Mouse (Mus musculus) effector memory CD4-positive, alpha-beta T cell, adult 5 months (primary cell): ENCODE measurements around the gene Rras2. TPM values are rescaled to one million over a fixed set of nuclear protein-coding genes. Genes with fewer than 3 reads are reported as not detected.

ENCODE experiments used
- polyA plus RNA-seq: library from polyadenylated mRNA; unstranded; fragments of 100-300 nt; shearing (Covaris generic); gene quantifications from one replicate; pipeline ENCODE4 v1.2.1, GENCODE M21; 2017

The Rras2 gene
- 15.6 TPM for polyA plus RNA-seq

GRCm38 (mm10) chr7:114117444-114117905 is at the start of gene Rras2:
Gene Rras2, minus strand, starts transcription at chr7:114117781.

Other genes with a start within 250 kb of the Rras2 start
- 121 TPM for gene Copb1, start 136.9 kb upstream of the Rras2 start, polyA plus RNA-seq
- gene Psma1, start 158.3 kb upstream of the Rras2 start, polyA plus RNA-seq: 175 TPM